Mouse (Mus musculus) olfactory bulb, adult 2 months (tissue): ENCODE data around the gene Inpp5a. TPM values are rescaled to one million over a fixed set of nuclear protein-coding genes. Genes with fewer than 3 reads are reported as not detected.

Source experiments
- H3K27ac ChIP-seq: fragments of 200-500 bp; 2 replicates; pipeline ENCODE4 v1.5.1; 2012; ENCODE audit warnings: low read depth, low read length; ENCODE audit not compliant: insufficient read depth
- H3K4me1 ChIP-seq: fragments of 200-500 bp; 2 replicates; pipeline ENCODE4 v1.6.1; 2012; ENCODE audit warnings: low read length; ENCODE audit not compliant: control insufficient read depth, insufficient read depth
- H3K4me3 ChIP-seq: fragments of 200-500 bp; 2 replicates; pipeline ENCODE4 v1.5.1; 2012; ENCODE audit warnings: mild to moderate bottlenecking, low read depth, low read length, moderate library complexity; ENCODE audit not compliant: insufficient read depth
- CTCF ChIP-seq: fragments of 200-500 bp; IDR thresholded peaks from 2 replicates; pipeline ENCODE4 v1.5.1; 2012; ENCODE audit warnings: low read depth, mild to moderate bottlenecking, low read length, moderate library complexity; ENCODE audit not compliant: insufficient read depth
- POLR2A ChIP-seq: fragments of 200-500 bp; IDR thresholded peaks from 2 replicates; pipeline ENCODE4 v1.6.1; 2012; ENCODE audit warnings: mild to moderate bottlenecking, low read depth, low read length, moderate library complexity; ENCODE audit not compliant: insufficient read depth
- WGBS: fragments of 180-500 bp; shearing (Covaris S2); methylation state at CpG from one replicate; pipeline ENCODE4 v1.1.7; 2018; 5-methylcytosine and 5-hydroxymethylcytosine counted together
- polyA plus RNA-seq: library from polyadenylated mRNA; stranded (reverse); fragments of >200 nt; gene quantifications from 2 replicates; pipeline ENCODE4 v1.2.4, GENCODE M21; 2012; ENCODE audit warnings: low replicate concordance; ENCODE audit not compliant: missing spikeins, insufficient read depth, insufficient read length

Gene Inpp5a
- polyA plus RNA-seq, 1 experiment, result not detected

GRCm38 (mm10) chr7:139360890-139361559 lies 27.9 kb upstream of the Inpp5a start:
- H3K27ac ChIP-seq, result no peak overlapping the region
- 95% methylated on average over 3 of the region's 3 CpGs for WGBS
- TF ChIP-seq CTCF (no peak), POLR2A (no peak)
- H3K4me3 ChIP-seq, result no peak overlapping the region
- peaks cover 23% of the 10 kb centered on the region for H3K4me1 ChIP-seq

GRCm38 (mm10) chr7:139361799-139362198 lies 27.1 kb upstream of the Inpp5a start:
- H3K27ac ChIP-seq, result no peak overlapping the region
- TF ChIP-seq CTCF (no peak), POLR2A (no peak)
- H3K4me3 ChIP-seq, result no peak overlapping the region
- peaks cover 23% of the 10 kb centered on the region for H3K4me1 ChIP-seq
- 96% methylated on average over 5 of the region's 5 CpGs for WGBS

- TF ChIP-seq POLR2A (no peak), CTCF (no peak)
- Histone ChIP-seq H3K4me1 (peaks cover 23% of the 10 kb centered on the region), H3K4me3 (no peak overlapping the region), H3K27ac (no peak overlapping the region)
- 92% methylated on average over 3 of the region's 3 CpGs for WGBS
These were observed 26.4 kb upstream of the Inpp5a start for GRCm38 (mm10) chr7:139362514-139362913.

- H3K27ac ChIP-seq, result peak overlapping the region; percentile 80
- peaks cover 28% of the 10 kb centered on the region for H3K4me1 ChIP-seq
- 57% methylated on average over 13 of the region's 13 CpGs for WGBS
- TF ChIP-seq POLR2A (no peak), CTCF (no peak)
- H3K4me3 ChIP-seq, result no peak overlapping the region
These were observed 25.5 kb upstream of the Inpp5a start for GRCm38 (mm10) chr7:139363281-139364004.

- 5% methylated on average over 9 of the region's 9 CpGs for WGBS
- Histone ChIP-seq H3K4me1 (peaks cover 34% of the 10 kb centered on the region), H3K4me3 (no peak overlapping the region), H3K27ac (peak overlapping the region; percentile 80)
- TF ChIP-seq POLR2A, result no peak
- no peak for TF ChIP-seq CTCF
These were observed 24.8 kb upstream of the Inpp5a start for GRCm38 (mm10) chr7:139364005-139364557.

- peak overlapping the region; percentile 83 for H3K27ac ChIP-seq
- no peak for TF ChIP-seq CTCF
- no peak for TF ChIP-seq POLR2A
- WGBS, result 76% methylated on average over 13 of the region's 13 CpGs
- peaks cover 34% of the 10 kb centered on the region for H3K4me1 ChIP-seq
- no peak overlapping the region for H3K4me3 ChIP-seq
These were observed 23.7 kb upstream of the Inpp5a start for GRCm38 (mm10) chr7:139364936-139365830.

GRCm38 (mm10) chr7:139366131-139366530 lies 22.8 kb upstream of the Inpp5a start:
- H3K27ac ChIP-seq, result no peak overlapping the region
- 94% methylated on average over 3 of the region's 3 CpGs for WGBS
- H3K4me1 ChIP-seq, result peaks cover 34% of the 10 kb centered on the region
- TF ChIP-seq CTCF, result no peak
- no peak for TF ChIP-seq POLR2A
- no peak overlapping the region for H3K4me3 ChIP-seq

- Histone ChIP-seq H3K27ac (no peak overlapping the region), H3K4me1 (peaks cover 34% of the 10 kb centered on the region), H3K4me3 (no peak overlapping the region)
- WGBS, result 79% methylated on average over 4 of the region's 4 CpGs
- no peak for TF ChIP-seq CTCF
- TF ChIP-seq POLR2A, result no peak
These were observed 22.4 kb upstream of the Inpp5a start for GRCm38 (mm10) chr7:139366549-139366948.

GRCm38 (mm10) chr7:139368218-139368617 lies 20.7 kb upstream of the Inpp5a start:
- 68% methylated on average over 2 of the region's 2 CpGs for WGBS
- TF ChIP-seq POLR2A (no peak), CTCF (no peak)
- Histone ChIP-seq H3K4me1 (peaks cover 32% of the 10 kb centered on the region), H3K4me3 (no peak overlapping the region), H3K27ac (0 out of 2 replicates have a peak overlapping the region, but pooled peaks have one; percentile 33)
